Mouse (Mus musculus): ENCODE measurements around the gene Hsd17b11.

The Hsd17b11 gene

DNA sequence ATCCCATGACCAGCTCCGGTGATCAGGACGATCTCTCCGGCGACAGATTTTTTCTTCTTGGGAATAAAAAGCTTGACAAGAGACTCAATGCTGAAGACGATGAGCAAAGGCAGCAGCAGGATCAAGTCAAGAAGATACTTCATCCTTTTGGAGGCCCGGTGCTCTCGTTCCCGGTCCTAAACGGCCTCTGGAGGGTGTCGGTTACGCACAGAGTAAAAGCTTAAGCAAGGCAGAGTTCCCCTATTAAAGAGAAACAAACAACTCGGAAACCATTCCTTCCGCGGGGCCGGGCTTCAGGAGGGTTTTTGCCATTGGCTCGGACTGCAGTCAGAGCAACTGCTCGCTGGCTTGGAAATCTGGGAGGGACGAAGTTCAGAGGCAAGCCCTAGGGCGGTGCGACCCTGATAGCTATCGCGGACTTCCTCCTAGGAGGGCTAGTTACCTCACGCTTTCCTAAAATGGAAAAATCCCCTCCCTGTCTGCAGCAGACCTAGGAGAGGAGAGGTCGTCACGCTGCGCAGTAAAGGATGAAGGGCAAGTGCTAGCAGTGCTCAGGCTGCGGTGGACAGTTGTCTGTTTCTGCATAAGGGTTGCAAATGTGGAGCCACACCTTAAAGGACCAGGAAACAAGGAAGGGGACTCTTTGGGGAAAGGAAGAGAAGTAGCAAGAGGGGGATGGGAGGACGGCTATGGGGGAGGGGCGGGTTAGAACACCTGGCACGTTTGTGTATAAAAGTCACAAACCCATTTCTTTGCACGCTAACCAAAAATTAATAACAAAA is at the start of gene Hsd17b11:
Gene Hsd17b11 (minus strand): TSS at position 323 of the 782 bp plus-strand sequence.
- peak; percentile 93 for DNase-seq

DNA sequence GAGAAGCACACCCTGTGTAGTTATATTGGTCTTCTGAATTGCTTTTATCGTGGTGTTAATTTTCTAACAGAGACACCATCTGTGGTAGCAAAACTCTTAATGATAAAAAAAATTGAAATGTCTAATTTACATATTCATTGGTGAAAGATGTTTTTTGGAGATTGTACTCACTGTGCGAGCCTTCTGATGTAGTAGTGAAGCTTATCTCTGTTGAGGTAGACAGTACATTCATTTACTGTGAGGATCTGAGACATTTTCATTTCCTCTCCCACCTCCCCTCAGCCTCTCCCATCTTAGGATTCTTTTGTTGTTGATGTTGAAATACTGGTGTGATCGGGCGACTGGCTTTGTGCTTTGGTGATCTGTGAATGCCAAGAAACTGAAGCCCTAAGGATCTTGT is 49.3 kb upstream of the Hsd17b11 start:
- no peak for DNase-seq

DNA sequence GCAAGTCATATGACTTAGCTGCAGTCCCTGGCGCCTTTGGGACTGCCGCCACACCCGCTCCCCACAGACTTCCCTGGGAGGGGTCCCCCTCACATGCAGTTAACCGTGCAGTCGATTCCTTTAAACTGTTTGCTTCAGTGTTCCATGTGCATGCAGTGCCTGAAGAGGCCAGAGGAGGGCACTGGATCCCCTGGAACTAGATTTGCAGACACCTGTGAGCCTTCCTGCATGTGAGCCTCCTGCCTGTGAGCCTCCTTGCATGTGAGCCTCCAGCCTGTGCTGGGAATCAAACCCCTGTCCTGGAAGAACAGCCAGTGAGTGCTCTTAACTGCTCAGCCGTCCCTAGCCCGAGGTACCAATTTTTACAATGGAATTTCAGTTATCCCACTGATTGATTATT is 47.0 kb upstream of the Hsd17b11 start:
- DNase-seq, result no peak

DNA sequence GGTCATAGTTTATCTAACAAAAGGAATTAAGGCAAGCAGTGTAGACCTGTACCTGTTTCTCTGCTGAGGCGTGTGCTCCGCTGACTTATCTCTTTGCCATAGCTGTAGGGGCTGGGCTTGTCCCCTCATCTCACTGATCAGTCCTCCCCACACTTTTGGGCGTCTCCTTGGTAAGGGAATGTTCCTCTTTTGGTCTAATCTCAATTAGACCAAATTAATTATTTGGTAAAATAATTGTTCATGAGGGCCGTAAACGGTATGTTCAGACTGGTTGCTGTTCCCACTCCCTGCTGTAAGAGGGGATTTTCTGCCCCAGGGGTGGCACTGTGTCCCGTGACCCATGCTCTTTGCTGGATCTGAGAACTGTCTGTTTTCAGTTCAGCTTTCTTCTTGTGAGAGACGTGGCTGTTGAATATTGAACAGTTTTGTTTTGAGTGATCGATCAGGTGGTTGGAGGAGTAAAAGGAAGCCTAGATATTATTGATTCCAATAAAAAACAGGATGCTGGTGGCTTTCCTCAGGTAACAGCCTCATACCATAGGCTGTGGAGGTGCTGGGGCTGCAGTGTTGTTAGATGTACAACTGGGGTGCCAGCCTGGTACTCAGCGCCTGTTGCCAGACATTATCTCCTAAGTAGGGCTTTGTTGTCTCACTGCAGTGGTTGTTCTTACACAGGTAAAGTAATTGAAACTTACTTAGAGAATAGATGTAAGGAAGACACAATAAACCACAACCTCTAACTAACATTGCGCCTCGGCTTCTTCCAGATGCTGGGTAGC is 41.2 kb upstream of the Hsd17b11 start:
- no peak for DNase-seq

DNA sequence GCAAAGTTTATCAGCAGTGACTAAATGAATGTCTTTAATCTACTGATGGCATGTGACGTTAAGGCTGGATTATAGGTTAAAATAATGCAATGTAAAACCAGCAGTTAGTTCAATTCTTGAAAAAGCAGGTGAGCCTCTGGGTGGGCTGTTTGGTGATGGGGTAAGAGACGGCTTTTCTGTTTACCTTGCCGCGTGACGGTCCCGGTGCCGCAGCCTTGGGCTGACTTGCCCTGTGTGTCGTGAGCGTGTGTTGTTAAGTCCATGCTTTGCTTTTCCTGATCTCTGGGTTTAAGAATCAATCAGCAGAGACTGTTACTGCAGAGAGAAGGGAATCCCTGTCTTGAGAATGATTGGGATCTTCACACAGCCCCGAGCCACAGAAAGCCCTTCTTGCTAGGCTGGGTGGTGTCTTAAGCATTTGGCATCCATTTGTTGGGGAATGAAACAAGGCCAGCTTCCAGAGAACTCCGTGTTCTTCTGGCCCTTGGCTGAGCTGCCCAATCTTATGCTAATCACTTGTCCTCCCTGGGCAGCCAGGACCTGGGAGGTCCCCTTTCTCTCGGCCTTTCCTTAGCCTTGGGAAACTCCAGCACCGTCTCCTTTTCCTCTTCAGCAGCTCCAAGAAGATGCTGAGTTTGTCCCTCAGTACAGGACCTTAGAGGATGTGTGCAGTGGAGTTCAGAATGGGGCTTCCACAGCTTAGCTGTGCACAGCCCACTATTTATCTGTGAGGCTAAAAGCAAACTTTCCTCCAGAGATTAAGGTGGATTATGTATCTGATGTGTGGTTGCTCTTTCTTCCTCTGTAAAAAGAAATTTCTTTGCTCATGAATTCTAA is 40.4 kb upstream of the Hsd17b11 start:
- DNase-seq, result no peak

DNA sequence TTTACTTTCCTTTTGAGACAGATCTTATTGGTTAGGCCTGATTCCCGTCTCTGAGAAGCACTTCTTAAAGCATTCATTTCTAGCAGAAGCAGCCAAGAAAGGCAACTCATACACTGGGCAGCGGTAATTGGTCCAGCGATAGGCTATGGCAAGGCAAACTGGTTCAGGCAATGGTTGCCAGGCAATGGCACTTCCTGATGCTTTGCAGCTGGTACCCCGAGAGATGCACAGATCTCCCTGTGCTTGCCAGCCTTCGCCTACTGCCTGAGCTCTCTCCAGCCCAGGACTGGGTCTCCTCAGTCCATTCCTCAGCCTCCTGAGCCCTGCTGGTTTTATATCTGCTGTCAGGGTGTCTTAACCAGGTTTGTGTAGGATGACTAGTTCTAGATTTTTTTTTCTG is 38.7 kb upstream of the Hsd17b11 start:
- no peak for DNase-seq

DNA sequence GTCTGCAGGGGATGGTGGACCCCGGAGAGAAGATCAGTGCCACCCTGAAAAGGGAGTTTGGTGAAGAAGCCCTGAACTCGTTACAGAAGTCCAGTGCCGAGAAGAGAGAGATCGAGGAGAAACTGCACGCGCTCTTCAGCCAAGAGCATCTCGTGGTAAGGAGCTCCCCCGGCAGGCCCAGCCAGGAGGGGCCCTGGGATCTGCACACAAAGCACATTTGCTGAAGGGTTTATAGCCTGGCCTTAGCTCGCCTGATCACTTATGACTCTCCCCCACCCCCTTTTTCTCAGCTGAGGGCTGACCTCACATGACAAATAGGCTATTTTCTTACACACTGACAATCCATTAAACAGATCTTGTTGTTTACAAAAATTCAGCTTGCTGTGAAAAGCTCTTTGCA is 37.9 kb upstream of the Hsd17b11 start:
- no peak for DNase-seq

DNA sequence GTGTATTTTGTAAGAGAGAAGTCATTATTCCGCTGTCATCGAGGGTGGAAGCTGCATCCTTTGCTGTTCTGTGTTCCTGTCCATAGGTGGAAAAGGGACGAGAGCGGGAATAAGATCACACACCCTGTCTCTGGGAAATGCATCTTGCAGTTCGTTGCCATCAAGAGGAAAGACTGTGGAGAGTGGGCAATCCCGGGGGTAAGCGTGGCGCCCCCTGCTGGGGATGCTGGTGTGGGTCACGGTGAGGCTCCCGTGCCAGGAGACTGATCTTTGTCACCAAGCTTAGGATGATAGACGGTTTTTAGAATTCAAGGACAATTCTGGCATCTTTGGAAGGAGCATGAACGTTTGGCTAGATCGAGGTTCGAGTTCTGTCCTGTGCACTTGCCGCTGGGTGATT is 36.3 kb upstream of the Hsd17b11 start:
- DNase-seq, result no peak

DNA sequence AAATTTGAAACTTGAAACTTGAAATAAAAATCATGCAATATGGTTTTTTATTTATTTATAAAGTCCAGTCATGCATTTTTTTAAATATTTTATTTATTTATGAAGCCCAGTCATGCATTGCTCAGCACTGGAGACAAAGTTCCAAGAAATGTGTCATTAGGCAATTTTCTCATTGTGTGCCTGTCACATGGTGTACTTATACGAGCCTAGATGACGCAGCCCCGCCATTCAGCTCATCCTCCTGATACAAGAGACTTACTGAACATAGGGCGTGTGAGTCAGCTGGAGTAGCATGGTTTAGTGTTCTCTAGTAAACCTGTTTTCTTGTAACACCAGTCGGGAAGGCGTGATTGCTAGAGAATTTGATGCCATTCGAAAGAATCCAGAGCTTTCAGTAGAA is 34.6 kb upstream of the Hsd17b11 start:
- no peak for DNase-seq

DNA sequence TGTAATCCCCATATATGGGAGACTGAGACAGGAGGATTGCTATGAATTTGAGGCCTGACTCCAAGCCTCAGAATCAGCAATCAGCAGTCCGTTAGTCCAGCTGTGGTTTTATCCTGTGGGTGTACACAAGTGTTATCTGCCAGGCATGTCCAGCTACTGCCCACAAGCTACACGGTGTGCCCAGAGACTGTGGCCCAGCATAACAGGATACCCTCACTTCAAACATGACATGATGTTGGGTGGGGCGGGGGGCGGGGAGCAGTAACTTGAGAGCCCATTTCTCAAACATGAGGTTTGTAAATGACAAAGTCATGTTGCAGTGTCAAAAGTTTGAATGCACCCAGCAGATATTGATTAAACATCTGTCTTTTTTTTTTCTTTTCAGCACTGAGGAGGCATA is 34.1 kb upstream of the Hsd17b11 start:
- DNase-seq, result no peak

DNA sequence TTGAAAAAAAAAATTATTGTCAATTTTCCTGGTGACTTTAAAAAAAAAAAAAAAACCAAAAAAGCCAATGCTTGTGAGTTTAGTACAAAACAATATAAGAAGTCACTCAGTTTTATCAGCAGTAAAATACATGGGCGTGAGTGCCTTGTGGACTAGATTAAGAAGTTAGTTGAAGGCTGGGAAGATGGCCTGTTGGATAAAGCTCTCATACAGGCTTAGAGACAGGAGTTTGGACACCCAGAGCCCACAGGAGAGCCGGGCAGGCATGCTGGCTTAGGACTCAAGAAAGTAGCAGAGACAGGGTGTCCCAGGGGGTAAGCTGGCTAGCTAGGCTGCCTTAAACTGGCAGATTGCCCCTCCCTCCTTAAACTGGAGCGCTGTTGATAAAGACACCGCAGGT is 33.2 kb upstream of the Hsd17b11 start:
- no peak for DNase-seq

DNA sequence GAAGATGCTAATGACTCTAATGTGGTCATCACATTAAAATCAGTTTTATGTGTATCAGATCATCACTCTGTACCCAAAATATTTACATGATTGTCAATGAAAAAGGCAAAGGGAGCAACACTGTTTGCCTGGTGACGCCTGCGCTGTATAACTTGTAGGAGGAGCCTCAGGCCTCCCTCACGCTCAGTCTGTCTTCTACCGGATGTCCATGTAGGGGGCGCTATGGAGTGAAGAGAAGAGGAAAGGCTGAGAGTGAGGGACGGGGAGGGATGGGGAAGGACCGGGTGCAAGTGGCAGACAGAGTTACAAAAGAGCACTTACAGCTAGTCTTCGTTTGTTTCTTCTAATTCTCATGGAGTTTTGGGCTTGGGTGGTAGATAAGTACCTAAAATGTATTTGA is 31.2 kb upstream of the Hsd17b11 start:
- DNase-seq, result no peak

DNA sequence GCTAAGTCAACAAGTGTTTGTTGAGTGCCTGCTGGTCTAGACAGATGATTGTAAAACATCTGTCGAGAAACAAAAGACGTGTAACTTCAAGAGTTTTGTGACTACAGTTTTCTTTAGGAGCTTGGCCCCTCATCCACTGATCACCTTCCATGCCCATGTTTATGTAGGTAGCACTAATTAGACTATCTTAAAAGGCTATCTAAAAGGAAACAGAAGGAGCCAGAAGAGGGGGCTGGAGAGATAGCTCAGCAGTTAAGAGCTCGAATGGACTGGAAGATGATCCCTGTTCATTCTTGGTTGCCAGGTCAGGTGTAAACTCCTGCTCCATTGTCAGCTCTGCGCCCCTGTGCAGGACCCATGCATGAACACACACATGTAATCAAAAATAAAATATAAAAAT is 26.4 kb upstream of the Hsd17b11 start:
- no peak for DNase-seq

DNA sequence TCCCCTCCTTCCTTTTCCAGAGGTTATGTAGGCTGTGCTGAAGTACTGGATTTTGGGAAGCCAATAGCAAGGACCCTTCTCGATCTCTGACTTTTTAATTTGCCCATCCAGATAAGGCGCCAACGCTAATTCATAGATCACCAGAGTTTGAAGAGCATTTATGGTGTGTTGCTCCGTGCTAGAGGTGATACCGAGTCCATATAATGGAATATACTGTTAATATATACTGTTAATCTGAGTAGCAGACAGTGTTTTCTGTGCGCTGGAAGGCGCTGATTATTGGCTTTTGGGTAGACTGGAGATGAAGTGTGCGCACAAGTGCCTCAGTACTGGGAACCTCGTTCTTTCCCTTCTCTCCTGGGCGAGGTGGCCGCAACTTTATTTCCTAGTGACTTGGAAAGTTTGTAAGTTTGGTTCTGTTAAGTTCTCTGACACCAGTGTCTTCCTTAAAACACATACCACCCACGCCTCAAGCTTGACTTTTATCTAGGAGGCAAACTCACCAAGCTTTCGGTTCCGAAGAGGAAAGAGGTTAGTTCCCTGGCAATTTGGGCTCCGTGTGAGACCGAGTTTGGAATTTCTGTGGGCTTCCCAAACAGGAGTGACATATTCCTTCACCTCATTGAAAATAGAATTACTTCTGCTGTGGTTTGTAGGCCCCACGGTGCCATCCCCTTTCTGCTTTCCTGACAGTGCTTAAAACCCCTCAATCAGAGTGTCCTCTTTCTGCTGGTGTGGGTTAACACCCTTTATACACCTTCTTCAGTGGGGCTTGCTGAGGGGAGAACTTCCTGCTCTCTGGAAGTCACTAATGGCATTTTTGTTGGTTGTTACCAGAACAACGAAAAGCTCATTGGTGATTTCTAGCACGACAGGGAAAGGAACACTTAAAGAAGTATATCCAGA is 25.7 kb upstream of the Hsd17b11 start:
- no peak for DNase-seq

DNA sequence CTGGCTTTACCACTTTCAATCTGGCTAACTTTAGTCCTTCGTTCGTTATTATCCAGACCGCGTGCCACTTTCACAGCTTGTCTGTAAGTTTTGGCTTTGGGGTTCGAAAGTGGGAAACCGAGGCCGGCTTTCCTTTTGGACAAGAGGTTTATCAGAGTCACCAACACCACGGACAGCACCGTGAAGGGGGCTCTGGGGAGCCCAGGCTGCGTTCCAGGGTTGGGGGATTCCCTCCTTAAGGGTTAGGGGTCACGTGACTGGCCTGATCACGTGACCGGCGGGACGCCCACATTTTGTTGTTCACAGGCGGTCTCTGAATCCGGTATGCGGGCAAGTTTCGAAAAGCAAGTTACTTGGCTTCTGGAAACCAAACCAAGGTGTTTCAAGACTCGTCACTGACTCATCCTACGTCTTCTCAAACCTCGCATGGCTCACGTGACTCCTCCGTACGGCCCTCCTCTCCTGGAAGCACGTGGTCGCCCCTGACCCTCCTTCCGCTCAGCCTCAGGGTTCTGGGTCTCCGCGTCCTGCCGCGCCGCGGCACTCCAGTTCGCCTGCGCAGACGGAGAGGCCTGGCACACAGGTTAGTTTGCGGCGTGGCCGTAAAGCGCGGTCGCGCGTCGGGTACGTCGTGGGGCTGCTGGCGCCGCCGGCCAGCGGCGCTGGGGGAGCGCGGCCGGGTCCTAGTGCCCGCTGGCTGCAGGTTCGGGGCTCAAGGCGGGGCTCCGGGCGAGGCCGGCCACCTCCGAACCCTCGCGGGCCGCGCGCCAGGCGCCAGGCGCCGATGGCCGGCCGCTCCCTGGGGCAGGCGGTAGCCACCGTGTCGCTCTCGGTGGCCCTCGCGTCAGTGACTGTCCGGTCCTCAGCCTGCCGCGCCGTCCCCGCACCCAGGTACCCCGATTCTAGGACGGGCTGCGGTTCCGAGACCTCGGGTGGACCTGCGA is 24.8 kb upstream of the Hsd17b11 start, which contains the start of gene Nudt9:
Gene Nudt9 (plus strand): TSS at position 51 of the 944 bp plus-strand sequence.
- DNase-seq, result peak; percentile 98

DNA sequence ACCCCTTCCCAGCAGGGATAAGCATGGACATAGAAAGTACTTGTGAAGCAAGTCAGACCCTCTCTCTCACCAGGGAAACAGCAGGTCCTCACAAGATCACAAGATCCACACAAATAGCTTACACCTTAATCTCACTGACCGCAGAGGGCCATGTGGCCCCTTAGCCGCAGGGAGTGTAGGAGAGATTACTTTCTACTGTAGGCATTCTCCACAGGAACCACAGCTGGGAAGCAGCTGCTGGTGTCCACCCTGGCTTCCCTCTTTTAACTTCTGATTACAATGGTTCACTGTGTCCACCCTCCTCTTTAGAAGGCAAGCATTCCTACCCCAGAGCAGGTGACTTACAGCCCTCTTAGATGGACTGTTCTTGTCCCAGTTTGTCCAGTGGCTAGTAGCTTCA is 22.0 kb upstream of the Hsd17b11 start:
- DNase-seq, result no peak

DNA sequence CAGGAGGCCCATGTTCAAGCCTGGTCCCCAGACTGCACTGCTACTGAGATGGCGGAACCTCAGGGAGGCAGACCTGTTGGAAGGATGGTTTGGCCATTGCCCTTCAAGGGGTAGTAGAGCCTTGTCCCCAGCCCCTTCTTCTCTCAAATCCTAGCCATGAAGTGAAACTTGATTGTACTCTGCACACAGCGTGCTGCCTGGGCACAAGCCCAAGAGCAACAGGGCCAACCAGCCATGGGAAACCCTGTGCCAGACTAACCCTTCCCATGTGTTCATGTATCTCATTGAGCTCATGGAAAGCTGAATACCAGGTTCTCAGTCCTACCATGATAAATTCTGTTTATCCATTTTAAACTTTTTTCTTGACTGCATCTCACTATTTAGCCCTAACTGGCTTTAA is 21.2 kb upstream of the Hsd17b11 start:
- DNase-seq, result no peak

DNA sequence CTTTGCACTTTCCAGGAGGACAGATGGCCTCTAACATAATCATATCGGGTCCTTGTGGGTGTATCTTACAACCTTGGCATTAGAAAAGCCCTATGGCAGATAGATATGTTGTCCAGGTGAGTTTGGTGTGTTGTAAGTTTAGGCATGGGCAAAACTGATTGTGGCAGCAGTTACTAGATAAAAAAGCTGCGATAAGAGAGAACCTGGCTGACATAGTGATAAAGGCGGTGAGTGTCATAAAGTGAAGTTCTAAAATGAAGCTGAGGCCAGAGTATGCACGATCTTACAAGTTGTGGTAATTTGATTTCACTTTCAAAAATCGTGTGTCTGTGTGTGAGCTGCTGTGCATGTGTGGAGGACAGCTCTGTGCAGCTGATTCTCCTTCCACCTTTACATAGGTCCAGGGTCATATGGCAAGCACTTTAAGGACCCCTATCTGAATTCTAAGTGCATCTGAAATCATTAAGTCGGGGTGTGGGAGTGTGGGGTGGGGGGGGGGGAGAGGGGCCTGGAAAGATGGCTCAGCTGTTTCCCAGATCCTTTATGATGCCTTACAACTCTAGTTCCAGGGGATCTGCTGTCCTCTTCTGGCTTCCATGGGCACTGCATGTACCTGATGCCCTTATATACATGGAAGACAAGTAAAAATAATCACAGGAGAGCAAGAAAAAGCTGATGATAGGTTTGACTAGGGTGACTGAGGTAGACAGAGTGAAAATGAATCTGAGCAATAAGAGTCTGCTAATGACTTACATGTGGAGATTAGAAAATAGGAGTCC is 17.6 kb upstream of the Hsd17b11 start:
- peak; percentile 47 for DNase-seq

DNA sequence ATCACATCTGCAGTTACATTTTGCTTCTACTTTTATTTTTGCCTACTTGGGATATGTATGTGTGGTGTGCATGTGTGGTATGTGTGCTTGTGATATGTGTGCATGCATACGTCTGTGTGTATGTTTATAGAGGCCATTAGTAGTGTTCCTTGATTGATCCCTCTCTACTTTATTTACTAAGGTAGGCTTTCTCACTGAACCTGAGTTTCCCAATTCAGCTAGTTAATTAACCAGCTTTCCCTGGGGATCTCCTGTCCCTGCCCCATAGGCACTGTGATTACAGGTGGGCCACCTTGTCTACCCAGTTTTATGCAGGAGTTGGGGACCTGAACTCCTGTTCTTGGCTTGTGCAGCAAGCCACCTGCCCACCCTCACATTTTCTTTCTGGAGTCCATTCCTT is 15.0 kb upstream of the Hsd17b11 start:
- no peak for DNase-seq

DNA sequence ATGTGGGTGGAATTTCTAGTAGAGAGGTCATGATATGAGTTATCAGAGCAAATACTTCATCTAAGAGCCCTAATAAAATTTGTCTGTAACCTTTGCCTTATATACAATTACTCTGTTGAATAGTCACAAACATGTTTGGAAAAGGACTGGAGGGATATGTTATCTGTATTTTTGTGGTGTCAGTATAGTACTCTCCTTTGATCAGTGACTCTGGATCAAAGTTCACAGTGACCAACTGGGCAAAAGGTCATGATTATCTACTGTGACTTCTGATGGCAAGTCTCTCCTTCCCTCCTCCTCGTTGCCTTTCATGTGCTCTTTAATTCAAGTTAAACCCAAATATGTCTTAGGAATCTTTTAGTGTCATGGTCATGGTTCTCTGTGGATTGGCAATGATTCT is 14.1 kb upstream of the Hsd17b11 start:
- DNase-seq, result no peak
